Mouse (Mus musculus) heart, embryonic 11.5 days (tissue): Measurements from ENCODE around the gene Rab7b. TPM values are rescaled to one million over a fixed set of nuclear protein-coding genes. Genes with fewer than 3 reads are reported as not detected.

Source experiments
- ATAC-seq: fragments of 200-750 bp; cut with Nextera tagmentation; replicated peaks from 2 replicates; pipeline ENCODE4 v1.8.0; 2017; ENCODE audit warnings: moderate library complexity; ENCODE audit not compliant: insufficient number of reproducible peaks, low FRiP score, low TSS enrichment
- H3K27ac ChIP-seq: fragments of 300-500 bp; sonication (generic); 2 replicates; pipeline ENCODE4 v1.5.1; 2014; ENCODE audit warnings: mild to moderate bottlenecking, low read depth, low read length
- H3K27me3 ChIP-seq: fragments of 300-500 bp; sonication (generic); 2 replicates; pipeline ENCODE4 v1.6.1; 2014; ENCODE audit warnings: mild to moderate bottlenecking, low read length, mixed read lengths; ENCODE audit not compliant: control insufficient read depth, insufficient read depth
- H3K36me3 ChIP-seq: fragments of 300-500 bp; sonication (generic); 2 replicates; pipeline ENCODE4 v1.6.1; 2014; ENCODE audit warnings: mild to moderate bottlenecking, low read length, moderate library complexity, mixed read lengths; ENCODE audit not compliant: control insufficient read depth, insufficient read depth
- H3K4me1 ChIP-seq: fragments of 300-500 bp; sonication (generic); 2 replicates; pipeline ENCODE4 v1.6.1; 2014; ENCODE audit warnings: low read length; ENCODE audit not compliant: control insufficient read depth, insufficient read depth
- H3K4me2 ChIP-seq: fragments of 300-500 bp; sonication (generic); 2 replicates; pipeline ENCODE4 v1.6.1; 2014; ENCODE audit warnings: mild to moderate bottlenecking, moderate library complexity
- H3K4me3 ChIP-seq: fragments of 300-500 bp; sonication (generic); 2 replicates; pipeline ENCODE4 v1.5.1; 2014; ENCODE audit warnings: low read depth, low read length
- H3K9ac ChIP-seq: fragments of 300-500 bp; sonication (generic); 2 replicates; pipeline ENCODE4 v1.6.1; 2014; ENCODE audit warnings: mild to moderate bottlenecking, low read depth, low read length, moderate library complexity
- H3K9me3 ChIP-seq: fragments of 300-500 bp; sonication (generic); replicated peaks from 2 replicates; pipeline ENCODE4 v1.6.1; 2016; ENCODE audit warnings: low read length; ENCODE audit not compliant: control insufficient read depth
- WGBS: fragments of 180-500 bp; shearing (Covaris S2); extraction: QIAGEN DNeasy Blood & Tissue Kit; methylation state at CpG from one replicate; pipeline ENCODE4 v1.1.7; 2014; ENCODE audit not compliant: insufficient replicate concordance; 5-methylcytosine and 5-hydroxymethylcytosine counted together
- polyA plus RNA-seq: library from polyadenylated mRNA; unstranded; fragments of >200 nt; fragmentation: Nextera tagmentation; extraction: Ambion mirVana; gene quantifications from 2 replicates; pipeline ENCODE4 v1.2.1, GENCODE M21; 2014

Rab7b gene
- polyA plus RNA-seq, 1 experiment from 2014 or later, result 1.4 TPM

- Histone ChIP-seq H3K9me3 (no peaks in the 10 kb centered on the region), H3K9ac (no peak overlapping the region), H3K27me3 (no peaks in the 10 kb centered on the region), H3K27ac (no peak overlapping the region), H3K4me1 (0 out of 2 replicates have a peak, but pooled peaks cover 4% of the 10 kb centered on the region), H3K36me3 (no peaks in the 10 kb centered on the region), H3K4me2 (no peak overlapping the region), H3K4me3 (no peak overlapping the region)
- 59% methylated on average over 20 of the region's 20 CpGs for WGBS
- no peak for ATAC-seq
Measured at GRCm38 (mm10) chr1:131714388-131715337, 26.2 kb downstream of the Rab7b start.

GRCm38 (mm10) chr1:131718952-131719694, 30.6 kb downstream of the Rab7b start:
- WGBS, result 73% methylated on average over 16 of the region's 16 CpGs

GRCm38 (mm10) chr1:131721989-131722388, 33.5 kb downstream of the Rab7b start:
- no peak for ATAC-seq

More at GRCm38 (mm10) chr1:131718952-131719694, 30.6 kb downstream of the Rab7b start:
- H3K4me2 ChIP-seq, result no peak overlapping the region
- H3K27me3 ChIP-seq, result no peaks in the 10 kb centered on the region
- H3K36me3 ChIP-seq, result no peaks in the 10 kb centered on the region
- H3K9ac ChIP-seq, result no peak overlapping the region
- H3K27ac ChIP-seq, result no peak overlapping the region
- H3K9me3 ChIP-seq, result no peaks in the 10 kb centered on the region
- no peak for ATAC-seq
- 0 out of 2 replicates have a peak, but pooled peaks cover 4% of the 10 kb centered on the region for H3K4me1 ChIP-seq
- H3K4me3 ChIP-seq, result no peak overlapping the region

GRCm38 (mm10) chr1:131723549-131723948, 35.1 kb downstream of the Rab7b start:
- Histone ChIP-seq H3K4me3 (no peak overlapping the region), H3K4me1 (no peaks in the 10 kb centered on the region), H3K4me2 (no peak overlapping the region), H3K9me3 (no peaks in the 10 kb centered on the region), H3K9ac (no peak overlapping the region), H3K36me3 (no peaks in the 10 kb centered on the region), H3K27me3 (no peaks in the 10 kb centered on the region), H3K27ac (no peak overlapping the region)
- ATAC-seq, result no peak
- WGBS, result 76% methylated on average over 4 of the region's 4 CpGs

More at GRCm38 (mm10) chr1:131721989-131722388, 33.5 kb downstream of the Rab7b start:
- H3K36me3 ChIP-seq, result no peaks in the 10 kb centered on the region
- no peaks in the 10 kb centered on the region for H3K9me3 ChIP-seq
- H3K4me1 ChIP-seq, result no peaks in the 10 kb centered on the region
- no peaks in the 10 kb centered on the region for H3K27me3 ChIP-seq
- no peak overlapping the region for H3K27ac ChIP-seq
- H3K4me3 ChIP-seq, result no peak overlapping the region
- WGBS, result 77% methylated on average over 3 of the region's 3 CpGs
- no peak overlapping the region for H3K4me2 ChIP-seq
- no peak overlapping the region for H3K9ac ChIP-seq

GRCm38 (mm10) chr1:131726586-131726985, 38.1 kb downstream of the Rab7b start:
- no peak for ATAC-seq
- 22% methylated on average over 6 of the region's 6 CpGs for WGBS
- no peaks in the 10 kb centered on the region for H3K9me3 ChIP-seq

GRCm38 (mm10) chr1:131730639-131731437, 42.3 kb downstream of the Rab7b start:
- peaks cover 8% of the 10 kb centered on the region; the same call in 1 of the 2 replicates for H3K4me1 ChIP-seq

More at GRCm38 (mm10) chr1:131726586-131726985, 38.1 kb downstream of the Rab7b start:
- Histone ChIP-seq H3K9ac (no peak overlapping the region), H3K4me2 (no peak overlapping the region), H3K4me1 (no peaks in the 10 kb centered on the region), H3K4me3 (no peak overlapping the region), H3K36me3 (no peaks in the 10 kb centered on the region), H3K27ac (no peak overlapping the region), H3K27me3 (no peaks in the 10 kb centered on the region)

GRCm38 (mm10) chr1:131733474-131734180, 45.1 kb downstream of the Rab7b start:
- 71% methylated on average over 13 of the region's 13 CpGs for WGBS
- H3K4me1 ChIP-seq, result peaks cover 17% of the 10 kb centered on the region
- no peak for ATAC-seq
- H3K9me3 ChIP-seq, result no peaks in the 10 kb centered on the region
- H3K9ac ChIP-seq, result no peak overlapping the region
- no peak overlapping the region for H3K27ac ChIP-seq
- H3K27me3 ChIP-seq, result no peaks in the 10 kb centered on the region
- no peak overlapping the region for H3K4me3 ChIP-seq
- no peaks in the 10 kb centered on the region for H3K36me3 ChIP-seq
- H3K4me2 ChIP-seq, result no peak overlapping the region

More at GRCm38 (mm10) chr1:131730639-131731437, 42.3 kb downstream of the Rab7b start:
- no peaks in the 10 kb centered on the region for H3K27me3 ChIP-seq
- ATAC-seq, result no peak
- no peak overlapping the region for H3K9ac ChIP-seq
- 80% methylated on average over 12 of the region's 12 CpGs for WGBS
- H3K27ac ChIP-seq, result no peak overlapping the region
- no peak overlapping the region for H3K4me3 ChIP-seq
- no peak overlapping the region for H3K4me2 ChIP-seq
- no peaks in the 10 kb centered on the region for H3K9me3 ChIP-seq
- H3K36me3 ChIP-seq, result no peaks in the 10 kb centered on the region
